Mouse (Mus musculus) hindbrain, embryonic 12.5 days (tissue): ENCODE data around the gene Ush1g. TPM values are rescaled to one million over a fixed set of nuclear protein-coding genes. Genes with fewer than 3 reads are reported as not detected.

ENCODE experiments used
- ATAC-seq: fragments of 200-750 bp; cut with Nextera tagmentation; 2 replicates; pipeline ENCODE4 v1.8.0; 2017; ENCODE audit warnings: moderate TSS enrichment; ENCODE audit not compliant: low FRiP score
- H3K27ac ChIP-seq: fragments of 300-500 bp; sonication (generic); 2 replicates; pipeline ENCODE4 v1.5.1; 2016; ENCODE audit warnings: mild to moderate bottlenecking
- H3K27me3 ChIP-seq: fragments of 300-500 bp; sonication (generic); 2 replicates; pipeline ENCODE4 v1.6.1; 2016; ENCODE audit warnings: mild to moderate bottlenecking
- H3K36me3 ChIP-seq: fragments of 300-500 bp; sonication (generic); 2 replicates; pipeline ENCODE4 v1.6.1; 2016; ENCODE audit warnings: mild to moderate bottlenecking
- H3K4me1 ChIP-seq: fragments of 300-500 bp; sonication (generic); 2 replicates; pipeline ENCODE4 v1.6.1; 2016
- H3K4me2 ChIP-seq: fragments of 300-500 bp; sonication (generic); replicated peaks from 2 replicates; pipeline ENCODE4 v1.6.1; 2016; ENCODE audit warnings: mild to moderate bottlenecking
- H3K4me3 ChIP-seq: fragments of 300-500 bp; sonication (generic); 2 replicates; pipeline ENCODE4 v1.5.1; 2016; ENCODE audit warnings: mild to moderate bottlenecking
- H3K9ac ChIP-seq: fragments of 300-500 bp; sonication (generic); 2 replicates; pipeline ENCODE4 v1.6.1; 2016; ENCODE audit warnings: mild to moderate bottlenecking, moderate library complexity
- H3K9me3 ChIP-seq: fragments of 300-500 bp; sonication (generic); replicated peaks from 2 replicates; pipeline ENCODE4 v1.6.1; 2016; ENCODE audit warnings: mild to moderate bottlenecking
- WGBS: fragments of 180-500 bp; shearing (Covaris S2); methylation state at CpG from one replicate; pipeline ENCODE4 v1.1.7; 2016; 5-methylcytosine and 5-hydroxymethylcytosine counted together
- polyA plus RNA-seq: library from polyadenylated mRNA; unstranded; fragments of >200 nt; fragmentation: Nextera tagmentation; extraction: Ambion mirVana; gene quantifications from 2 replicates; pipeline ENCODE4 v1.2.1, GENCODE M21; 2016

Gene Ush1g
- polyA plus RNA-seq, 1 experiment from 2014 or later: not detected

DNA sequence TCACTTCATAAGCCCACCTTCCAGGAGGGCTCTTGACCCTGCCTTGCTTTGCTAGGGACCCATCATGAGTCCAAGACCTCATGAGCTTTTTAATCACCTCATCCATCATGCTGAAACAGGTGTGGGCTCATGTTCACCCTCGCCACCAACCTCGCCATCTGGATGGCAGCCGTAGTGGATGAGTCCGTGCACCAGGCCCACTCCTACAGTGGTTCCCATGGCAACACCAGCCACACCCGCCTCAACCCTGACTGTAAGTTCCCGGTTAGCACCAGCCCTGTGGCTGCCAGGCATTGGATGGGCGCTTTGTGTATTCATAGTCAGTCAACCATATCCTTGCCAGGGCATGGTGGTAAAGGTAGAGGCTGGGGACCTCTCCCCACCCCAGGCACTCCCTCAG is 4.9 kb upstream of the Ush1g start:
- Histone ChIP-seq H3K4me3 (no peak overlapping the region), H3K9me3 (no peaks in the 10 kb centered on the region), H3K9ac (no peak overlapping the region), H3K36me3 (no peaks in the 10 kb centered on the region), H3K27ac (no peak overlapping the region), H3K27me3 (peaks cover 50% of the 10 kb centered on the region), H3K4me1 (peaks cover 8% of the 10 kb centered on the region), H3K4me2 (no peak overlapping the region)
- WGBS: 68% methylated on average over 7 of the region's 7 CpGs
- ATAC-seq: no peak

DNA sequence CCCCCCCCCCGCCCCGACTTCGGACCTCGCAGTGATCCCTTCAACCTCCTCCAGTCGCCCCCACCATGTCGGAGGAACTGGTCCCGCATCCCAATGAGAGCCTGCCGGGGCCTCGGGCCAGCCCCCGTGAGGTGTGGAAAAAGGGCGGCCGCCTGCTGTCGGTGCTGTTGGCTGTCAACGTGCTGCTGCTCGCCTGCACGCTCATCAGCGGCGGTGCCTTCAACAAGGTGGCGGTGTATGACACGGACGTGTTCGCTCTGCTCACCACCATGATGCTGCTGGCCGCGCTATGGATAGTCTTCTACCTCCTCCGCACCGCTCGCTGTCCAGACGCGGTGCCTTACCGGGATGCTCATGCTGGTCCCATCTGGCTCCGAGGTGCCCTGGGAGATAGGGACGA is 1.5 kb upstream of the Ush1g start:
- H3K4me3 ChIP-seq: no peak overlapping the region
- H3K9ac ChIP-seq: no peak overlapping the region
- no peak overlapping the region for H3K4me2 ChIP-seq
- no peaks in the 10 kb centered on the region for H3K9me3 ChIP-seq
- WGBS: 20% methylated on average over 32 of the region's 32 CpGs
- H3K36me3 ChIP-seq: no peaks in the 10 kb centered on the region
- H3K27me3 ChIP-seq: peaks cover 76% of the 10 kb centered on the region
- no peak overlapping the region for H3K27ac ChIP-seq
- H3K4me1 ChIP-seq: peaks cover 24% of the 10 kb centered on the region
- no peak for ATAC-seq

GRCm38 (mm10) chr11:115319704-115320383 is 2.0 kb downstream of the Ush1g start:
- no peaks in the 10 kb centered on the region for H3K9me3 ChIP-seq
- H3K36me3 ChIP-seq: no peaks in the 10 kb centered on the region
- H3K27ac ChIP-seq: no peak overlapping the region
- no peak overlapping the region for H3K9ac ChIP-seq
- WGBS: 5% methylated on average over 18 of the region's 18 CpGs
- H3K4me1 ChIP-seq: peaks cover 30% of the 10 kb centered on the region
- no peak overlapping the region for H3K4me3 ChIP-seq
- H3K4me2 ChIP-seq: no peak overlapping the region
- H3K27me3 ChIP-seq: peaks cover 100% of the 10 kb centered on the region
- no peak for ATAC-seq

- ATAC-seq: no peak
- Histone ChIP-seq H3K4me2 (peak overlapping the region; percentile 13), H3K9me3 (no peaks in the 10 kb centered on the region), H3K4me1 (peaks cover 30% of the 10 kb centered on the region), H3K9ac (peak overlapping the region; percentile 15; the same call in 1 of the 2 replicates), H3K27ac (no peak overlapping the region), H3K36me3 (no peaks in the 10 kb centered on the region), H3K4me3 (peak overlapping the region; percentile 9), H3K27me3 (peaks cover 100% of the 10 kb centered on the region)
- WGBS: 3% methylated on average over 63 of the region's 63 CpGs
Observed at GRCm38 (mm10) chr11:115318245-115319027, 3.4 kb downstream of the Ush1g start.

DNA sequence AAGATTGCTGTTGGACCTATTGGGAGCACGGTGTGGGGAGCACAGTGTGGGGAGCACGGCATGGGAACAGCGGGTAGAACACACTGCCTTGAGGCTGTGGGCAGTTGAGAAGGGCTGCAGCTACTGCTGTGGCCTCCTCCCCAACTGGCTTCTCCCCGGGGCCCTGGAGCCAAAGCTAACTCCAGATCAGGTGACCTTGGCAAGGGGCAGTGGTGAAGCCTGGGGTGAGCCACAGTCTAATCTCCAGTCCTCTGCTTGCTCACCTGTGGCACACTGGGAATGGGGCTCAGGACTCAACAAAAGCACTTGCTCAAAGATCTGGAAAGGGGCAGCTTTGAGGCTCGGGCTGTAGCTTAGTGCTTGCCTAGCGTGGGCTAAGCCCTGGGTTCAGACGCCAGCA is 4.6 kb downstream of the Ush1g start:
- no peak overlapping the region for H3K4me2 ChIP-seq
- 69% methylated on average over 7 of the region's 7 CpGs for WGBS
- no peak for ATAC-seq
- H3K4me1 ChIP-seq: peaks cover 27% of the 10 kb centered on the region
- H3K9ac ChIP-seq: no peak overlapping the region
- no peak overlapping the region for H3K4me3 ChIP-seq
- no peaks in the 10 kb centered on the region for H3K9me3 ChIP-seq
- peaks cover 91% of the 10 kb centered on the region for H3K27me3 ChIP-seq
- H3K36me3 ChIP-seq: no peaks in the 10 kb centered on the region
- H3K27ac ChIP-seq: no peak overlapping the region

DNA sequence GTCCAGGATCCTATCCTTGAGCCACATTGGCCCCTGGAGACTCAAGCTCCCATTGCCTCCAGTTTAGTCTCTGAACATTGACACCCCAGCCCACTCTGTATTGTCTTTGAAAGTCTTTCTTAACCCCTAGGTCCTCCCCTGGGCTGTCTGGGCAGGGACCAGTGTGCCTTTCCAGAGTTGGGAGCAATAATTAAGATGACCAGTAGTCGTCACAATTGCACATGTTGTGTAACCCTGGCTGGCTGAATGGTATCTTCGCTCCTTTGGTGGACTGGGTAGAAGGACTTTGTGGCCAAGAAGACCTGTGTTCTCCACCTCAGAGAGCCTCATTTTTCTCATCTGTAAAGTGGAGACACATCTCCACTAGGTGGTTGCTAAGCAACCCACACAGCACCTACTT is 7.6 kb downstream of the Ush1g start:
- Histone ChIP-seq H3K9me3 (no peaks in the 10 kb centered on the region), H3K4me3 (no peak overlapping the region), H3K27me3 (peaks cover 67% of the 10 kb centered on the region), H3K4me2 (no peak overlapping the region), H3K4me1 (peaks cover 11% of the 10 kb centered on the region), H3K27ac (no peak overlapping the region), H3K36me3 (no peaks in the 10 kb centered on the region), H3K9ac (no peak overlapping the region)
- no peak for ATAC-seq
- 52% methylated on average over 2 of the region's 2 CpGs for WGBS

GRCm38 (mm10) chr11:115308781-115309180 is 13.1 kb downstream of the Ush1g start:
- H3K4me2 ChIP-seq: no peak overlapping the region
- peaks cover 40% of the 10 kb centered on the region for H3K27me3 ChIP-seq
- peaks cover 6% of the 10 kb centered on the region; the same call in 1 of the 2 replicates for H3K4me1 ChIP-seq
- H3K27ac ChIP-seq: no peak overlapping the region
- 91% methylated on average over 1 of the region's 1 CpGs for WGBS
- no peak overlapping the region for H3K4me3 ChIP-seq
- no peaks in the 10 kb centered on the region for H3K36me3 ChIP-seq
- no peak overlapping the region for H3K9ac ChIP-seq
- ATAC-seq: no peak
- H3K9me3 ChIP-seq: no peaks in the 10 kb centered on the region

- Histone ChIP-seq H3K4me1 (peaks cover 6% of the 10 kb centered on the region; the same call in 1 of the 2 replicates), H3K9me3 (no peaks in the 10 kb centered on the region), H3K36me3 (no peaks in the 10 kb centered on the region), H3K27me3 (peaks cover 30% of the 10 kb centered on the region), H3K4me3 (no peak within 1 kb of the TSS), H3K27ac (no peak within 1 kb of the TSS), H3K4me2 (no peak within 1 kb of the TSS), H3K9ac (no peak within 1 kb of the TSS)
- WGBS: 15% methylated on average over 8 of the region's 8 CpGs
- ATAC-seq: no peak
Observed at GRCm38 (mm10) chr11:115306863-115307262, 15.0 kb downstream of the Ush1g start, which contains the start of gene Otop2. Gene Otop2, plus strand, starts transcription at chr11:115307163.

- no peak overlapping the region for H3K27ac ChIP-seq
- peaks cover 6% of the 10 kb centered on the region; the same call in 1 of the 2 replicates for H3K4me1 ChIP-seq
- H3K36me3 ChIP-seq: no peaks in the 10 kb centered on the region
- H3K9ac ChIP-seq: no peak overlapping the region
- WGBS: 84% methylated on average over 8 of the region's 8 CpGs
- H3K4me2 ChIP-seq: no peak overlapping the region
- peaks cover 36% of the 10 kb centered on the region for H3K27me3 ChIP-seq
- ATAC-seq: no peak
- H3K9me3 ChIP-seq: no peaks in the 10 kb centered on the region
- no peak overlapping the region for H3K4me3 ChIP-seq
Observed at GRCm38 (mm10) chr11:115303167-115303566, 18.7 kb downstream of the Ush1g start.

- no peak overlapping the region for H3K9ac ChIP-seq
- H3K27ac ChIP-seq: no peak overlapping the region
- no peaks in the 10 kb centered on the region for H3K9me3 ChIP-seq
- H3K36me3 ChIP-seq: no peaks in the 10 kb centered on the region
- peaks cover 8% of the 10 kb centered on the region; the same call in 1 of the 2 replicates for H3K4me1 ChIP-seq
- no peak for ATAC-seq
- WGBS: 94% methylated on average over 2 of the region's 2 CpGs
- no peak overlapping the region for H3K4me3 ChIP-seq
- peaks cover 41% of the 10 kb centered on the region for H3K27me3 ChIP-seq
- H3K4me2 ChIP-seq: no peak overlapping the region
Observed at GRCm38 (mm10) chr11:115301351-115301750, 20.5 kb downstream of the Ush1g start.

DNA sequence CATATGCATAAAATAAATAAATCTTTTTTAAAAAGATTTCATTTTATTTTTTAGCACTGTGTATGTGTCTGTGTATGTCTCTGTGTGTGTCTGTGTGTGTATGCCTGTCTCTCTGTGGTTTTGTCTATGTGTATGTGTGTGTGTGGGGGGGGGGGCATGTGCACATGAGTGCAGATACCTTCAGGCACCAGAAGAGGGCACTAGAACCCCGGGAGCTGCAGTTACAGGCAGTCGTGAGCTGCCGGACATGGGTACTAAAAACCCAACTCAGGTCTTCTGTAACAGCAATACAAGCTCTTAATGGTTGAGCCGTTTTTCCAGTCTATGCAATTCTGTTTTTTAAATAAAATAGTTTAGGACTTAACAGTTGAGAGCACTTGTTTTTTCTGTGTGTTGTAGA is 21.1 kb downstream of the Ush1g start:
- no peaks in the 10 kb centered on the region for H3K9me3 ChIP-seq
- no peak for ATAC-seq
- no peak overlapping the region for H3K4me2 ChIP-seq
- H3K27me3 ChIP-seq: peaks cover 42% of the 10 kb centered on the region
- H3K9ac ChIP-seq: no peak overlapping the region
- H3K36me3 ChIP-seq: no peaks in the 10 kb centered on the region
- WGBS: 82% methylated on average over 4 of the region's 4 CpGs
- peaks cover 6% of the 10 kb centered on the region; the same call in 1 of the 2 replicates for H3K4me1 ChIP-seq
- H3K27ac ChIP-seq: no peak overlapping the region
- H3K4me3 ChIP-seq: no peak overlapping the region

GRCm38 (mm10) chr11:115298160-115298559 is 23.7 kb downstream of the Ush1g start:
- peaks cover 6% of the 10 kb centered on the region; the same call in 1 of the 2 replicates for H3K4me1 ChIP-seq
- H3K9me3 ChIP-seq: no peaks in the 10 kb centered on the region
- WGBS: 65% methylated on average over 8 of the region's 8 CpGs
- no peak for ATAC-seq
- H3K9ac ChIP-seq: no peak overlapping the region
- H3K4me2 ChIP-seq: no peak overlapping the region
- H3K4me3 ChIP-seq: no peak overlapping the region
- H3K27me3 ChIP-seq: peaks cover 37% of the 10 kb centered on the region
- no peaks in the 10 kb centered on the region for H3K36me3 ChIP-seq
- no peak overlapping the region for H3K27ac ChIP-seq
